Mouse (Mus musculus) cerebellum, adult 2 months (tissue): Measurements from ENCODE around the gene Gm9732. TPM values are rescaled to one million over a fixed set of nuclear protein-coding genes. Genes with fewer than 3 reads are reported as not detected.
"Not testable (repeated sequence)": the region's sequence is repeated elsewhere in the genome, so short reads cannot be mapped to it uniquely, and the experiment has no call there.

Source experiments
- DNase-seq, 2 experiments: peaks; one replicate each; pipeline ENCODE4 v3.0.0; 2021
- H3K27ac ChIP-seq: fragments of 200-500 bp; 2 replicates; pipeline ENCODE4 v1.5.1; 2012; ENCODE audit warnings: low read length, control low read depth, inconsistent platforms; ENCODE audit not compliant: insufficient read depth
- H3K27me3 ChIP-seq: fragments of 200-500 bp; 2 replicates; pipeline ENCODE4 v1.6.1; 2012; ENCODE audit warnings: inconsistent platforms, mild to moderate bottlenecking, low read length, moderate library complexity; ENCODE audit not compliant: control insufficient read depth, insufficient read depth
- H3K4me1 ChIP-seq: fragments of 200-500 bp; 2 replicates; pipeline ENCODE4 v1.6.1; 2011; ENCODE audit warnings: low read length; ENCODE audit not compliant: control insufficient read depth, insufficient read depth
- H3K4me3 ChIP-seq: fragments of 200-500 bp; replicated peaks from 2 replicates; pipeline ENCODE3; 2011; ENCODE audit warnings: mild to moderate bottlenecking, low read depth, low read length, control low read depth; ENCODE audit not compliant: insufficient read depth
- WGBS: fragments of 180-500 bp; shearing (Covaris S2); methylation state at CpG from one replicate; pipeline ENCODE4 v1.1.7; 2018; 5-methylcytosine and 5-hydroxymethylcytosine counted together
- polyA plus RNA-seq: library from polyadenylated mRNA; depleted of rRNA; stranded (reverse); fragments of >200 nt; gene quantifications from 2 replicates; pipeline ENCODE4 v1.2.3, GENCODE M21; 2012; rRNA removed

Gm9732 gene
- polyA plus RNA-seq = 0.36 and 0.43 TPM in 2 replicates

DNA sequence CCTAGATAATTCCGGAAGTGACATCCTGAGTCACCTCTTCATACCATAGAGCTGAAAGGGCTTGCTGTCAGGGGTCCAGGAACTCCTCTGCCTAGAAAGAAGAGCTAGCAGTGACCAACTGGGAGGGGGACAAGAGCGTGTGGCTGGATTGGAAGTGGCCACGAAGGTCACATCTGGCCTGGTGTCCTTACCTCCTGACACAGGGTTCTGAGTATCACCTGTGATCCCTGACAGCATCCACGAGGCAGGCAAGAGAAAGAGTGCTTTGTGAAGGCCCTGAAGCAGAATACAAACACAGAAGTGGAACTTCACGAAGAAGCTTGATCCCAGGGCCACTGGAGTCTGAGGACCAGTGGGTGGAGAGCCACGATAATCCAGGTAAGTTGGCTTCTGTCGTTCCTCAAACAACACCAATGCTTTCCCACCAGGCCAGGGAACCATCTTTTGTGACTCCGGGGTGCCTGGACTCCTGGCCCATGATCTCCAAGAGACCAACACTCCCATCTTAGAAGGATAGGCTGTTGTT lies at the start of gene Gm9732:
Gm9732 (plus strand) TSS at position 51 of the 526 bp plus-strand sequence.
- H3K4me1 ChIP-seq, H3K27ac ChIP-seq, H3K27me3 ChIP-seq, H3K4me3 ChIP-seq: not testable (repeated sequence)
- peak in 1 of 2 experiments; percentile 22 for DNase-seq
- WGBS = 77% methylated on average over 8 of the region's 8 CpGs

DNA sequence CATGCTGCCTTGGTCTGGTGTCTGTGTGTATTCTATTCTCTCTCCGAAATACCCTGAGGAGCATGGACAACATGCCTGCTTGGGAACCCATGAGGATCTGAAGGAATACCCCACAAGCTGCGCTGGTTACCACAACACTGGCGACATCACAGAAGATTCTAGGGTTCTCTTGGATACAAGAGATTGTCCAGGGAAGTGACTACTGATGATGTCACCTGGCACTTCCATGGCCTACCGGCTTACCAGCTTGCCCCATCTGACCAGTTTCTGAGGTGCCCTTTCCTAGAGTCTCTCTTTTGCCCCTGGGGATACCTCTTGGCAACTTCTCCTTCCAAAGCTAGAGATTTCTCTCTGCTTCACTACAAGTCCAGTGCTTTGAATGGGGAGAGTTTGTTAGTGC lies 39.6 kb upstream of the Gm9732 start, which contains the start of gene Gm8122:
Gm8122 (minus strand) TSS at position 101 of the 400 bp plus-strand sequence.
- not testable (repeated sequence) for H3K4me1 ChIP-seq, H3K27me3 ChIP-seq, H3K27ac ChIP-seq, DNase-seq, H3K4me3 ChIP-seq
- whole genome bisulfite sequencing = 77% methylated on average over 4 of the region's 4 CpGs

DNA sequence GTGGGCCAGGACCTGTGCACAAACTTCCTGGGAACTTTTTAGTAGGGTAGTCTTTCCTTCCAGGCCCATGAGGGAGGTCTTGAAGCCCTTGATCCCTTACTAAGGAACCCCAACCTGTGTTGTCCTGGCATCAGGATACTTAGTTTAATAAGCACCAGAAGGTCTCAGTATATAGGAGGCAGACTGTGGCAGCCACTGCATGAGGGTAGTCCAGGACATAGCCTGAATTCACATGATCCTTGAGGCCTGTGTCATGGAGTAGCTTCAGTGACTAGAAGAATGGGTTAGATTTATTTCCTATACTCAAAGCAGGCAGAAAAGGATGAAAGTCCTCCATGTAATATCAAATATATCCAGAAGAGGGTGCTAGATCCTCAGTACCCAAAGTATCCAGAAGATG lies 37.1 kb upstream of the Gm9732 start:
- not testable (repeated sequence) for H3K4me3 ChIP-seq, H3K27ac ChIP-seq, H3K27me3 ChIP-seq, H3K4me1 ChIP-seq
- peak in 1 of 2 experiments; percentile 6 for DNase-seq

DNA sequence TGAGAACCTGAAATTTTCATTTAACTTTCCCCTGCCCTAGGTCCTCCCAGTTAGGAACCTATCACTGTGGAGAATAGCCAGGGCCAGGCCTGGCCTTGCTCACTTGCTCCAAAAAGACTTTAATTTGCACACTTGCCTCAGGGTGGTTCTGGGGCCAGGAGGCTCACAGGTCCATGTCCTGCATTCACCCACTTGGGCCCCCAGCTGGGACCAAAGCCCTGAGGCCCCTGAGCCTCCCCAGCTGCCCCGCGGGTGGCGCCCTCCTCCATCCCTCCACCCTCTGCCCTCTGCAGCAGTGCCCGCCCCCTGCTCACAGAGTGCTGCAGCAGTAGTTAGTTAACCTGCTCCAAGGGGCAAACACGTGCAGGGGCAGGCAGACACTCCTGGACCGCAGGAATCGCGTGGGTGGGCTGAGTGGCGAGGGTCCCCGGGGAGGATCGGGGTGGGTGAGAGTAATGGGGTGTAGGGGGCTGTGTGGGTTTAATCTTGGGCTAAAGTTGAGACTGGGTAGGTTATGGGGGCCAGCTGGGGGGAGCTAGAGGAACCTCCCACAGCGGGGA lies 25.1 kb upstream of the Gm9732 start:
- H3K4me3 ChIP-seq, H3K27me3 ChIP-seq, H3K4me1 ChIP-seq, H3K27ac ChIP-seq: not testable (repeated sequence)
- peak in 1 of 2 experiments; percentile 15 for DNase-seq
- WGBS = 21% methylated on average over 10 of the region's 12 CpGs

DNA sequence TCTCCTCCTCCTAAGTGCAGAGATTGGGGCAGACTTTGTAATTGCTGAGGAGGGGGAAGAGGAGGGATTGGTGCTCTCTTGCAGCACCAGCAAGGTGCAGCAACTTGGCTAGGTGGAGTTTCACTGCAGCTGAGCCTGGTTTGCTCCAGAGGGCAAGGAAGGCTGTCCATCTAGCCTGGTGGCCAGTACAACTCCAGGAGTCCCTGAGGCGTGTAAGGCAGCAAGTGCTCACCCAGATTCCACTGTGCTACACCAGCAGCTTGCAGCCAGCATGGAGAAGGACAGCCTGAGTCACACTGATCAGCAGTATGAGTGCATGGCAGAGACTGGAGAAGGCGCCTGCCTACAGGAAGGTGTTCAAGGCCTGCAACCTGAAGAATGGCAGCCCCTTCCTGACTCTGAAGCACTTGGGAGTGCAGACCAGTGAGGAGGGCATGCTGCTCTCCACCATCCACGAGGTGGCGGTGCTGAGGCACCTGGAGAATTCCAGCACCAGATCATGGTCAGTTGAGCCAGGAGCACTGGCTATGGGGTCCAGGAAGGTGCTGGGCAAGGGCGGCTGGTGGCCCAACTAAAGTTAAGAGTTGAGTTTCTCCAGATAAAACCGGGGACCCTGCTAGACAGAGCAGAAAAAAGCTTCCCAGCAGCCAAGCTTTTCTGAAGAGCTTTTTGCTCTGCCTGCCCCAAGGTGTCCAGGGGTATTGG lies 24.1 kb upstream of the Gm9732 start:
- not testable (repeated sequence) for DNase-seq, H3K27ac ChIP-seq, H3K4me3 ChIP-seq, H3K27me3 ChIP-seq, H3K4me1 ChIP-seq
- WGBS = 37% methylated on average over 6 of the region's 6 CpGs

DNA sequence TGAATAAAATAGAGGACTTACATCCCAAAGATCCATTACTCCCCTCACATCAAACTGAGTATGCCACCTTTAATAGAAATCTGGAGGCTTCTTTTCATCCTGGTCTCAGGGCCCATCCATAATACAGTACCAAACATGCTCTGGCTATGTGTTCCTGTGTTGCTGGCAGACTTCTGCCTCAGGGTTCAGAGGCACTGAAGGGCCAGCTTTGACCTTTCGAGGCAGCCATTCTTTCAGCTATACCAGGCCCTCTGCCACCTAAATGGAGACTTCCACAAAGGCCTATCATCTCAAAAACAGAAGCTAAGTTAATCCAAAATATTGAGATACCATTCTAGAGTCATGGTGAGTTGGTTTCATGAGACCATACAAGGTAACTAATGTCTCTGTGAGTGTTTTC lies 18.3 kb upstream of the Gm9732 start:
- not testable (repeated sequence) for DNase-seq, H3K27me3 ChIP-seq, H3K27ac ChIP-seq, H3K4me3 ChIP-seq, H3K4me1 ChIP-seq
- WGBS = 59% methylated on average over 1 of the region's 1 CpGs

DNA sequence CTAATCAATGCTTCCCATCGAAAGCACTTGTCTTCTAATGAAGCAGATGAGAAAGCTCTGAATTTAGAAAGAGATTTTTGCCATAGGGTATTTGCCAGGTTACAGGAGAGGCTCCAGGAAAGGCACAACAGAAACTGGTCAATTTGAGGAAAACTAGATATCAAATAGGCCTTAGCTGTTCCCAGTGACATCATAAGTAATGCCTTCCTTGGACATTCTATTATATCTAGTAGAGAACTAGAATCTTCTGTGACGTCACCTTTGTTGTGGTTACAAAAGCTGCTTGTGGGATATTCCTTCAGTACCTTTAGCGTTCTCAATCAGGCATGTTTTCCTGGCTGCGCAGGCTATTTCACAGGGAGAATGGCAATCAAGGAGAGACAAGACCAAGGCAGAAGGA lies 16.5 kb upstream of the Gm9732 start, which contains the start of gene Gm8126:
Gm8126 (plus strand) TSS at position 301 of the 400 bp plus-strand sequence.
- not testable (repeated sequence) for H3K4me1 ChIP-seq, H3K27me3 ChIP-seq, H3K27ac ChIP-seq, H3K4me3 ChIP-seq, DNase-seq
- 78% methylated on average over 3 of the region's 4 CpGs for WGBS

DNA sequence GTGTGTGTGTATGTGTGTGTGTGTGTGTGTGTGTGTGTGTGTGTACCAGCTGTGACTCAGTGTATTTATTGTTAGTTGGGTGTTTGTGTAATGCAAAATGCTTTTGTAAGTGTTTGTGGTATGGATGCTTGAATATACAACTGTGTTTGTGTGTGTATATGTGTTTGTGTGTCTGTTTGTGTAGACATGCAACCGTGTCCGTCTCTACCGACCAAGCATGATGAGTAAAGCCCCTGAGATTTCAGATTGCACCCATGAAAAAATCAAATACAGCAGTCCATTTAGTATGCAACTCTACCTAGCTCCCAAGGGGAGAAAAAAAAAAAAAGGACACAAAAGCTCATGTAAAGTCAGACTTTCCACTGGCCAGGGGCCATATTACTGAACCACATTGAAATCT lies 11.4 kb upstream of the Gm9732 start:
- not testable (repeated sequence) for H3K4me1 ChIP-seq, H3K27me3 ChIP-seq, H3K27ac ChIP-seq, H3K4me3 ChIP-seq, DNase-seq
- 93% methylated on average over 3 of the region's 3 CpGs for WGBS

DNA sequence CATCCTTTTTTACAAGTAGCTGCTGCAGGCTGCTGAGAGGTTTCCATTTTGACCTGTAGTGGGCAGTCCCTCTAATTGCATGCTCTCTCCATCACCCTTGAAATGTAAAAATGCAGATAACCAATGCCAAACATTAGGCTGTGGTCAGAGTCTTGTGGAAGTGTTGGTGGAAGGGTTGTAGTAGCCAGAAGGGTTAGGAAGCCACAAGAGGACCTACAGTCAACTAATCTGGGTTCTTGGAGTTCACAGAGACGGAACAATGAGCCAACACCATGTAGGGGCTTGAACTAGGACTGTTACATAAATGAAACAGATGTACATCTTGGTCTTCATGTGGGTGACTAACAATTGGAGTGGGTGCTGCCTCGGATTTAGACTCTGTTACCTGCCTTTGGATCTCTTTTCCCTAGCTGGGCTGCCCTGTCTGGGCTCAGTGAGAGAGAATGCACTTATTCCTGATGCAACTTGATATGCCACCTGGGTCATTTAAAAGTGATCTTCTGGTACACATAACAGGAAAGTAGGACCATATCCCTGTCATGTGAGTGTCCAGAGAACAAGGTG lies 6.2 kb upstream of the Gm9732 start:
- WGBS = 24% methylated on average over 2 of the region's 2 CpGs
- not testable (repeated sequence) for DNase-seq, H3K4me3 ChIP-seq, H3K4me1 ChIP-seq, H3K27ac ChIP-seq, H3K27me3 ChIP-seq

DNA sequence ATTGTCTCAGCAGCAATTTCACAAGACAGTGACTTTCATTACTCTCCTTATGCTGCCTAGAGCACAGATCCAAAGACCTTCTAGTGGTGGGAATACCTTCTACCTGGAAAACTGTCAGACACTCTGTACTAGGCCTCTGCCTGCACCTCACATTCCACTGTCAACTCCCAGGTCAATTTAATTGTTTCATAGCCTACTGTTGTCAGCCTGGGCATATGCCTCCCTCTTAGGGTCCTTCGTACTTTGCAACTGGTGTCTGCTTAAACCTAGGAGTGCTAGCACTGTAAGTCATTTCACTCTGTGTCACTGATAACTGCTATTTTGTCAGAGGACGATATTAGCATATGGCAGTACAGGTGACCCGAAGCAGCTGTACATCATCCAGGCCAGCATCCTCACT lies 5.6 kb upstream of the Gm9732 start:
- not testable (repeated sequence) for H3K27me3 ChIP-seq, DNase-seq, H3K27ac ChIP-seq, H3K4me1 ChIP-seq, H3K4me3 ChIP-seq
- WGBS = 81% methylated on average over 3 of the region's 3 CpGs

DNA sequence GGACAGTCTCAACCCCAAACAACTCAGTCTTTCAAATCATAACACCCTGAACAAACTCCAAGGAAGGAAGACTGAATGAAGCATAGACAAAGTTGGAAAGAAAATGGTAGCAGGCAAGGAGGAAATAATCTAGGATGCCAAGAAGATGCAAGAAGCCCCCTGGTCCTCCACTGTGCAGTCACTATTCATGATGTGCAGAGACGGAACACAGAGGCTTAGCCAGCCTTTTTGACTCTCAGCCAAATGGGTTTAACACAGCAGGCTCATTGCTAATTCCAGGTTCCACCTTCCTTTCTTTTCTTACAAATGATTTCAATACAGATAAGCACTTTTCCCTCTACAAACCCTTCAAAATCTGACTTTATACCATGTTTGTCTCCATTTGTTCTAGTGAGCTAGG lies 1.7 kb upstream of the Gm9732 start:
- not testable (repeated sequence) for DNase-seq, H3K4me1 ChIP-seq, H3K27ac ChIP-seq, H3K4me3 ChIP-seq, H3K27me3 ChIP-seq
- 24% methylated on average over 1 of the region's 1 CpGs for WGBS

DNA sequence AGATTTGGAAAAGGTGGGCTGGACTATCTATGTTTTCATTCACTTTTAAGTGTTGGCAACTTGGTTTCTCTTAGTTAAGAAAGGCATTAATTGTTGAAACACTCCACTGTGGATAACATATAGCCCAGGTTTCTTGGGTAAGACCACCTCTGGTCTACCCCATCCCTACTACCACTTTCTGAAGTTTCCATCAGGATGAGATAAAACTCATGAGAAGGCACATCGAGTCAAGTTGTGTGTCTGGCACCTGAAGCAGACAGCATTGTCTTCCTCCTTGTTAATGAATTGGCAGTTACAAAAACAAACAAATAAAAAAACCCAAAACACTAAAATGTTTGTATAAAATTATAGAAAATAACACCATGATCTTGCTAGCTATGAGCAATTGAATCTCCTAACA lies 916 bp downstream of the Gm9732 start:
- DNase-seq, H3K27ac ChIP-seq, H3K4me1 ChIP-seq, H3K27me3 ChIP-seq, H3K4me3 ChIP-seq: not testable (repeated sequence)
- 72% methylated on average over 1 of the region's 1 CpGs for WGBS
